Mouse (Mus musculus): ENCODE results near the gene Kdm4a.

- TF ChIP-seq CTCF (IDR thresholded peaks at IDR 0.05; ENCODE audit: borderline replicate concordance, insufficient read depth, low read depth, low read length) (no peak), POLR2A (IDR thresholded peaks at IDR 0.05; ENCODE audit: borderline replicate concordance, insufficient read depth, low read length) (no peak)
Measured at GRCm38 (mm10) chr4:118147090-118147489, 32.8 kb downstream of the Kdm4a start.

Data from cerebellum, adult 2 months (tissue).